Mouse (Mus musculus) pancreas, adult 10 weeks (tissue): ENCODE measurements around the gene Dytn. TPM values are rescaled to one million over a fixed set of nuclear protein-coding genes. Genes with fewer than 3 reads are reported as not detected.

Source experiments
- polyA plus RNA-seq: library from polyadenylated mRNA; stranded (reverse); fragments of 350-450 nt; fragmentation: Illumina TruSeq; extraction: RNeasy Lipid Tissue Mini Kit (QIAGEN cat#74804); gene quantifications from one replicate; pipeline ENCODE4 v1.2.3, GENCODE M21; 2015; ENCODE audit warnings: low read depth, low replicate concordance; ENCODE audit not compliant: insufficient read depth

Dytn gene
- not detected for polyA plus RNA-seq

GRCm38 (mm10) chr1:63686827-63687226 is at the start of gene Dytn:
Gene Dytn (minus strand): TSS chr1:63686927.

GRCm38 (mm10) chr1:63730240-63730771 is 43.6 kb upstream of the Dytn start, which contains the start of the genes Mdh1b and Fastkd2:
Gene Mdh1b (minus strand): TSS chr1:63730318.
Gene Fastkd2 (plus strand): TSS chr1:63730614.

GRCm38 (mm10) chr1:63615668-63616067 is 71.1 kb downstream of the Dytn start, which contains the start of gene Gm39653:
Gene Gm39653 (plus strand): TSS chr1:63615968.

Other genes starting within 250 kb of the Dytn start
- gene Adam23, start 241.0 kb downstream of the Dytn start, polyA plus RNA-seq, result 1.2 TPM
- gene Gm39653, start 71.0 kb downstream of the Dytn start, polyA plus RNA-seq, result not detected
- gene Mdh1b, start 43.4 kb upstream of the Dytn start, polyA plus RNA-seq, result not detected
- 17.2 TPM for gene Fastkd2, start 43.7 kb upstream of the Dytn start, polyA plus RNA-seq
- gene 4933402D24Rik, start 82.3 kb upstream of the Dytn start, polyA plus RNA-seq, result not detected